37 mouse cellular contexts compared by ENCODE assay signal in the genomic region with DNA sequence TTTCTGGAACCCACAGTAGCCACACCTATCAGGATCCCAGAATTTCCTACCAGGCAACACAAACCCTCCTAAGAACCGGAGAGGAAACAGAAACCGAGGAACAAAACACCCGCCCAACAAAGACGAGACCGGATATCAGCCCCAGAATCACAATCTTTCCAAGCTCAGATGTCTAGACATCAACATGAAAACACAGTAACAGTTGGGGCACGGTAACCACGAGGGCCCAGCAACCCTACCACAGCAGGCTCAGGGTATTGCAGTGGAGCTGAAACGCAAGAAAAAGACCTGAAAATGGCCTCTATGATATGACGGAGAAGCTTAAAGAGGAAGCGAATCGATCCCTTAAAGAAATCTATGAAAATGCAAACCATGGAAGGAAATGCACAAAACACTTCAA. TPM values are rescaled to one million over a fixed set of nuclear protein-coding genes. Genes with fewer than 3 reads are reported as not detected.
DNase-seq lines count a peak whose midpoint lies in the region; ATAC-seq lines count a peak whose summit lies in the region.
"Had no signal": no experiment of that assay in that cellular context is flagged by ENCODE, and none has a peak within 500 bp of the region (broad histone marks: within the 10 kb centered on the region; RNA-seq: fewer than 3 reads in every experiment).

No protein-coding gene starts in this region.

- H3K9me3 ChIP-seq in forebrain, embryonic 15.5 days = no peaks in the 10 kb centered on the region
- H3K9me3 ChIP-seq: embryonic facial prominence, embryonic 12.5 days; limb, embryonic 12.5 days; liver, embryonic 15.5 days; neural tube, embryonic 15.5 days had no signal

- no peak overlapping the region for H3K27ac ChIP-seq in forebrain, embryonic 15.5 days (replicated peaks)
- H3K27ac ChIP-seq: embryonic facial prominence, embryonic 12.5 days; gastrocnemius, adult 2 months; hindbrain, embryonic 14.5 days; limb, embryonic 12.5 days; liver, embryonic 15.5 days; neural tube, embryonic 15.5 days; stomach, postnatal 0 days had no signal

- WGBS in forebrain, embryonic 15.5 days = 91% methylated on average over 11 of the region's 11 CpGs

- no peak overlapping the region for H3K4me2 ChIP-seq in forebrain, embryonic 15.5 days (replicated peaks)
- H3K4me2 ChIP-seq: embryonic facial prominence, embryonic 12.5 days; heart, embryonic 11.5 days; hindbrain, embryonic 14.5 days; limb, embryonic 12.5 days; liver, embryonic 15.5 days; lung, embryonic 14.5 days; neural tube, embryonic 15.5 days had no signal

- ATAC-seq in CD4-positive, CD25-positive, alpha-beta regulatory T cell, adult 4 months = peak; percentile 57
- ATAC-seq in activated CD4-positive, CD25-positive, alpha-beta regulatory T cell, adult 4 months = peak; percentile 53
- no peak for ATAC-seq in forebrain, embryonic 15.5 days (replicated peaks)
- ATAC-seq: forebrain, embryonic 14.5 days had no signal

- H3K27me3 ChIP-seq in forebrain, embryonic 15.5 days = no peaks in the 10 kb centered on the region
- H3K27me3 ChIP-seq: embryonic facial prominence, embryonic 12.5 days; limb, embryonic 12.5 days; liver, embryonic 15.5 days; neural tube, embryonic 15.5 days had no signal

- H3K4me3 ChIP-seq in forebrain, embryonic 15.5 days = no peak overlapping the region
- H3K4me3 ChIP-seq: embryonic facial prominence, embryonic 12.5 days; gastrocnemius, adult 2 months; limb, embryonic 12.5 days; liver, embryonic 15.5 days; neural tube, embryonic 15.5 days had no signal

- no peak overlapping the region for H3K9ac ChIP-seq in forebrain, embryonic 15.5 days (replicated peaks)
- H3K9ac ChIP-seq: embryonic facial prominence, embryonic 12.5 days; hindbrain, embryonic 14.5 days; limb, embryonic 12.5 days; liver, embryonic 15.5 days; lung, embryonic 14.5 days; neural tube, embryonic 15.5 days had no signal

- no peaks in the 10 kb centered on the region for H3K36me3 ChIP-seq in forebrain, embryonic 15.5 days
- H3K36me3 ChIP-seq: embryonic facial prominence, embryonic 12.5 days; limb, embryonic 12.5 days; liver, embryonic 15.5 days; neural tube, embryonic 15.5 days had no signal

- no peaks in the 10 kb centered on the region for H3K4me1 ChIP-seq in forebrain, embryonic 15.5 days
- H3K4me1 ChIP-seq: embryonic facial prominence, embryonic 12.5 days; limb, embryonic 12.5 days had no signal

- peak; percentile 23 to 33 for DNase-seq in thymus, postnatal 10 days (ENCODE audit: low spot score in 2 of 2)
- no peak for DNase-seq in adipocyte (ENCODE audit: low spot score)
- no peak for DNase-seq in kidney, postnatal 10 days
- DNase-seq: adrenal gland, adult 8-10 months; B cell, adult 2 months; cerebellum, adult 11 months; cerebellum, adult 9-10 months; cerebellum, postnatal 36 days; embryo, embryonic 11 days; gastrocnemius, adult 2 months; gastrocnemius, postnatal 36 days; heart, adult 18-20 months; kidney, adult 18-20 months; kidney, postnatal 4 days; layer of hippocampus, postnatal 36 days; lung, embryonic 14.5 days; lung, postnatal 14 days; midbrain, embryonic 14.5 days; retina, postnatal 1 day; right cerebral cortex, postnatal 14 days; spleen, adult 18-20 months had no signal

RNA-seq across cellular contexts. Expression of gene Gm17657, which starts 15.6 kb away (rescaled TPM):
- not detected for polyA plus RNA-seq in CD4-positive, CD25-positive, alpha-beta regulatory T cell, adult 4 months (2017; shearing (Covaris generic))
- polyA plus RNA-seq in activated CD4-positive, CD25-positive, alpha-beta regulatory T cell, adult 4 months (2017; shearing (Covaris generic)) = under 1 TPM in 1 of 2 experiments, not detected in 1; 0.29 TPM
- polyA plus RNA-seq in forebrain, embryonic 15.5 days (2015; fragmentation: Nextera tagmentation; extraction: Ambion mirVana) = not detected in 2 replicates
- polyA plus RNA-seq: embryonic facial prominence, embryonic 12.5 days; forebrain, embryonic 14.5 days; frontal cortex, adult 2 months; heart, embryonic 11.5 days; heart, embryonic 16.5 days; hindbrain, embryonic 14.5 days; intestine, embryonic 14.5 days; kidney, embryonic 16.5 days; limb, embryonic 12.5 days; liver, adult 2 months; liver, embryonic 15.5 days; lung, embryonic 14.5 days; midbrain, embryonic 14.5 days; neural tube, embryonic 15.5 days; stomach, postnatal 0 days had no signal

RNA-seq across cellular contexts. Expression of gene Tbc1d22b, which starts 15.7 kb away (rescaled TPM):
- 10 to 100 TPM in 1 of 2 experiments, 1 to 10 TPM in 1; 9.5 to 11.2 TPM for polyA plus RNA-seq in CD4-positive, CD25-positive, alpha-beta regulatory T cell, adult 4 months (2017; shearing (Covaris generic))
- polyA plus RNA-seq in activated CD4-positive, CD25-positive, alpha-beta regulatory T cell, adult 4 months (2017; shearing (Covaris generic)) = 10 to 100 TPM; 11.5 to 14.2 TPM
- polyA plus RNA-seq in forebrain, embryonic 15.5 days (2015; fragmentation: Nextera tagmentation; extraction: Ambion mirVana) = 22.3 and 22.9 TPM in 2 replicates

RNA-seq across cellular contexts. Expression of gene Tmem217, which starts 18.3 kb away (rescaled TPM):
- under 1 TPM in 1 of 2 experiments, not detected in 1; 0.62 TPM for polyA plus RNA-seq in CD4-positive, CD25-positive, alpha-beta regulatory T cell, adult 4 months (2017; shearing (Covaris generic))
- 1 to 10 TPM in 1 of 2 experiments, under 1 TPM in 1; 0.57 to 2.0 TPM for polyA plus RNA-seq in activated CD4-positive, CD25-positive, alpha-beta regulatory T cell, adult 4 months (2017; shearing (Covaris generic))
- polyA plus RNA-seq in forebrain, embryonic 15.5 days (2015; fragmentation: Nextera tagmentation; extraction: Ambion mirVana) = 1.3 and 1.6 TPM in 2 replicates
- polyA plus RNA-seq: forebrain, embryonic 14.5 days; liver, adult 2 months had no signal

RNA-seq across cellular contexts. Expression of gene Pim1, which starts 43.3 kb away (rescaled TPM):
- polyA plus RNA-seq in CD4-positive, CD25-positive, alpha-beta regulatory T cell, adult 4 months (2017; shearing (Covaris generic)) = 100 to 1,000 TPM; 484 to 510 TPM
- polyA plus RNA-seq in activated CD4-positive, CD25-positive, alpha-beta regulatory T cell, adult 4 months (2017; shearing (Covaris generic)) = 100 to 1,000 TPM; 291 to 376 TPM
- 15.6 and 17.7 TPM in 2 replicates for polyA plus RNA-seq in forebrain, embryonic 15.5 days (2015; fragmentation: Nextera tagmentation; extraction: Ambion mirVana)

Comparison
In these comparisons a context has a peak if more than half of its experiments do, and no peak if none do; other contexts are left out.
1. DNase-seq: peak in thymus, postnatal 10 days (2 of 2); none in adipocyte (single experiment) and kidney, postnatal 10 days (single experiment).